Mouse (Mus musculus): ENCODE results near the gene Mgat4b. TPM values are rescaled to one million over a fixed set of nuclear protein-coding genes. Genes with fewer than 3 reads are reported as not detected.

Mgat4b gene
- polyA plus RNA-seq (2014; fragmentation: Illumina TruSeq; extraction: RNeasy Lipid Tissue Mini Kit (QIAGEN cat#74804); ENCODE audit: low read depth, low replicate concordance), result 57.2 TPM

GRCm38 (mm10) chr11:50210505-50211151, at the start of gene Mgat4b, which contains the start of gene Sqstm1:
Gene Mgat4b, plus strand, starts transcription at chr11:50210890.
Gene Sqstm1, minus strand, starts transcription at chr11:50210827.

DNA sequence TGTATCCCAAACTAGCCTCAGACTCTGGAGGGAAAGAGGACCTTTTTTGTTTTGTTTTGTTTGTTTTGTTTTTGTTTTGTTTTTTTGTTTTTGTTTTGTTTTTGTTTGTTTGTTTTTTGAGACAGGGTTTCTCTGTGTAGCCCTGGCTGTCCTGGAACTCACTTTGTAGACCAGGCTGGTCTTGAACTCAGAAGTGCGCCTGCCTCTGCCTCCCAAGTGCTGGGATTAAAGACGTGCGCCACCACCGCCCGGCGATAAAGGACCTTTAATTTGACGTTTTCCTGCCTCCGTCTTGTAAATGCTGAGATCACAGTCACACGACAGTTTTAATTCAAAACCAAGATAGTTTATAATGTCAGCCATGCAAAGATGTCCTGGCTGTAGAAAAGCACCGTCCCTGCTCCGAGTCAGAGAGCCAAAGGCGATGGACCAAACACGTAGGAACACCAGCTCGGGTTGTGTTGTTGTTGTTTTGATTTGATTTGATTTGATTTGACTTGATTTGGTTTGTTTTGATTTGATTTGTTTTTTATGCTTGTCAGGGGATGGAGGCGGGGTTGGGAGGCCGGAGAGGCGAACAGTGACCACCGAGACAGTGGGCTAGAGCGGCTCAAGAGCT, 36.5 kb upstream of the Mgat4b start, which contains the start of gene Mrnip:
TSS of gene Mrnip (plus strand) at position 334 of the 619 bp plus-strand sequence.

DNA sequence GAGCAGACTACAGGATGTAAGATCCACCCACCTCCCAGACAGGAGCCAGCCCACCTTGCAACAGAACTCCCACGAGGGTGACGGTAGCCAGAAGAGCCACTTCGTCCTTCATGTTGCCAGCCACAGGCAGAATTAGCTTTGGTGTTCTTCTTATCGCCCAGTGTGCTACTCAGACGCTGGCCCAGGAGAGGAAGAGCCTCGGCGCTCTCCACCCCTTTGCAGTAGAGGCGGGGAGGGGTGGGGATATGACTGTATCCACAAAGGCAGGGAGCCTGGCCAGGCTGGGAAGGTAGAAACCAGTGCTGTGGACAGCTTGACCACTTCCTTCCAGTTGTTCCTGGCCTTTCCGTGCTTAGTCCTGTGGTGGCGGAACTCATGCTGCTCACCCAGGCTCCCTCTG, 27.6 kb downstream of the Mgat4b start, which contains the start of gene Ltc4s:
TSS of gene Ltc4s (minus strand) at position 293 of the 400 bp plus-strand sequence.

Other genes with a start within 250 kb of the Mgat4b start
- gene Rnf130, start 185.5 kb upstream of the Mgat4b start, polyA plus RNA-seq (2014; fragmentation: Illumina TruSeq; extraction: RNeasy Lipid Tissue Mini Kit (QIAGEN cat#74804); ENCODE audit: low read depth, low replicate concordance), result 91.5 TPM
- 59.2 TPM for gene Tbc1d9b, start 79.5 kb upstream of the Mgat4b start, polyA plus RNA-seq (2014; fragmentation: Illumina TruSeq; extraction: RNeasy Lipid Tissue Mini Kit (QIAGEN cat#74804); ENCODE audit: low read depth, low replicate concordance)
- gene Mrnip, start 36.4 kb upstream of the Mgat4b start, polyA plus RNA-seq (2014; fragmentation: Illumina TruSeq; extraction: RNeasy Lipid Tissue Mini Kit (QIAGEN cat#74804); ENCODE audit: low read depth, low replicate concordance), result 9.0 TPM
- gene Sqstm1, start 63 bp upstream of the Mgat4b start, polyA plus RNA-seq (2014; fragmentation: Illumina TruSeq; extraction: RNeasy Lipid Tissue Mini Kit (QIAGEN cat#74804); ENCODE audit: low read depth, low replicate concordance), result 288 TPM
- gene Ltc4s, start 27.7 kb downstream of the Mgat4b start, polyA plus RNA-seq (2014; fragmentation: Illumina TruSeq; extraction: RNeasy Lipid Tissue Mini Kit (QIAGEN cat#74804); ENCODE audit: low read depth, low replicate concordance), result 43.6 TPM
- 12.7 TPM for gene Maml1, start 81.4 kb downstream of the Mgat4b start, polyA plus RNA-seq (2014; fragmentation: Illumina TruSeq; extraction: RNeasy Lipid Tissue Mini Kit (QIAGEN cat#74804); ENCODE audit: low read depth, low replicate concordance)
- gene Canx, start 114.8 kb downstream of the Mgat4b start, polyA plus RNA-seq (2014; fragmentation: Illumina TruSeq; extraction: RNeasy Lipid Tissue Mini Kit (QIAGEN cat#74804); ENCODE audit: low read depth, low replicate concordance), result 304 TPM
- gene Cby3, start 143.6 kb downstream of the Mgat4b start, polyA plus RNA-seq (2014; fragmentation: Illumina TruSeq; extraction: RNeasy Lipid Tissue Mini Kit (QIAGEN cat#74804); ENCODE audit: low read depth, low replicate concordance), result 3.1 TPM
- gene Hnrnph1, start 166.1 kb downstream of the Mgat4b start, polyA plus RNA-seq (2014; fragmentation: Illumina TruSeq; extraction: RNeasy Lipid Tissue Mini Kit (QIAGEN cat#74804); ENCODE audit: low read depth, low replicate concordance), result 316 TPM
- gene Rufy1, start 220.2 kb downstream of the Mgat4b start, polyA plus RNA-seq (2014; fragmentation: Illumina TruSeq; extraction: RNeasy Lipid Tissue Mini Kit (QIAGEN cat#74804); ENCODE audit: low read depth, low replicate concordance), result 34.7 TPM